Mouse (Mus musculus) forebrain, embryonic 14.5 days (tissue): ENCODE measurements around the gene Dlg2. TPM values are rescaled to one million over a fixed set of nuclear protein-coding genes. Genes with fewer than 3 reads are reported as not detected.

Experiments used
- ATAC-seq: fragments of 200-750 bp; cut with Nextera tagmentation; 2 replicates; pipeline ENCODE4 v1.8.0; 2017; ENCODE audit warnings: mild to moderate bottlenecking, moderate library complexity
- DNase-seq: peaks from one replicate; pipeline ENCODE4 v3.0.0-alpha.2; 2015; ENCODE audit warnings: low spot score
- H3K27ac ChIP-seq: fragments of 300-500 bp; sonication (generic); 2 replicates; pipeline ENCODE4 v1.5.1; 2014; ENCODE audit warnings: low read depth, mild to moderate bottlenecking, control low read depth, low read length, moderate library complexity
- H3K27me3 ChIP-seq: fragments of 300-500 bp; sonication (generic); replicated peaks from 2 replicates; pipeline ENCODE4 v1.6.1; 2014; ENCODE audit warnings: low read length, control low read depth, mixed read lengths; ENCODE audit not compliant: control insufficient read depth, insufficient read depth
- H3K36me3 ChIP-seq: fragments of 300-500 bp; sonication (generic); 2 replicates; pipeline ENCODE4 v1.6.1; 2014; ENCODE audit warnings: low read length, control low read depth; ENCODE audit not compliant: control insufficient read depth, insufficient read depth
- H3K4me1 ChIP-seq: fragments of 300-500 bp; sonication (generic); 2 replicates; pipeline ENCODE4 v1.6.1; 2014; ENCODE audit warnings: antibody characterized with exemption, low read length, control low read depth; ENCODE audit not compliant: control insufficient read depth, insufficient read depth
- H3K4me2 ChIP-seq: fragments of 300-500 bp; sonication (generic); 2 replicates; pipeline ENCODE4 v1.6.1; 2014; ENCODE audit warnings: mild to moderate bottlenecking, control low read depth, low read length
- H3K4me3 ChIP-seq: fragments of 300-500 bp; sonication (generic); 2 replicates; pipeline ENCODE4 v1.5.1; 2014; ENCODE audit warnings: low read depth, low read length, control low read depth
- H3K9ac ChIP-seq: fragments of 300-500 bp; sonication (generic); 2 replicates; pipeline ENCODE4 v1.6.1; 2014; ENCODE audit warnings: mild to moderate bottlenecking, low read length, control low read depth, moderate library complexity
- H3K9me3 ChIP-seq: fragments of 300-500 bp; sonication (generic); replicated peaks from 2 replicates; pipeline ENCODE4 v1.6.1; 2016; ENCODE audit warnings: low read length, control low read depth, mixed read lengths; ENCODE audit not compliant: control insufficient read depth
- WGBS: fragments of 180-500 bp; shearing (Covaris S2); extraction: QIAGEN DNeasy Blood & Tissue Kit; methylation state at CpG from one replicate; pipeline ENCODE4 v1.1.7; 2014; 5-methylcytosine and 5-hydroxymethylcytosine counted together
- polyA plus RNA-seq: library from polyadenylated mRNA; unstranded; fragments of >200 nt; fragmentation: Nextera tagmentation; extraction: Ambion mirVana; gene quantifications from 2 replicates; pipeline ENCODE4 v1.2.1, GENCODE M21; 2014

Gene Dlg2
- polyA plus RNA-seq, 1 experiment from 2014 or later, result 17.9 TPM

DNA sequence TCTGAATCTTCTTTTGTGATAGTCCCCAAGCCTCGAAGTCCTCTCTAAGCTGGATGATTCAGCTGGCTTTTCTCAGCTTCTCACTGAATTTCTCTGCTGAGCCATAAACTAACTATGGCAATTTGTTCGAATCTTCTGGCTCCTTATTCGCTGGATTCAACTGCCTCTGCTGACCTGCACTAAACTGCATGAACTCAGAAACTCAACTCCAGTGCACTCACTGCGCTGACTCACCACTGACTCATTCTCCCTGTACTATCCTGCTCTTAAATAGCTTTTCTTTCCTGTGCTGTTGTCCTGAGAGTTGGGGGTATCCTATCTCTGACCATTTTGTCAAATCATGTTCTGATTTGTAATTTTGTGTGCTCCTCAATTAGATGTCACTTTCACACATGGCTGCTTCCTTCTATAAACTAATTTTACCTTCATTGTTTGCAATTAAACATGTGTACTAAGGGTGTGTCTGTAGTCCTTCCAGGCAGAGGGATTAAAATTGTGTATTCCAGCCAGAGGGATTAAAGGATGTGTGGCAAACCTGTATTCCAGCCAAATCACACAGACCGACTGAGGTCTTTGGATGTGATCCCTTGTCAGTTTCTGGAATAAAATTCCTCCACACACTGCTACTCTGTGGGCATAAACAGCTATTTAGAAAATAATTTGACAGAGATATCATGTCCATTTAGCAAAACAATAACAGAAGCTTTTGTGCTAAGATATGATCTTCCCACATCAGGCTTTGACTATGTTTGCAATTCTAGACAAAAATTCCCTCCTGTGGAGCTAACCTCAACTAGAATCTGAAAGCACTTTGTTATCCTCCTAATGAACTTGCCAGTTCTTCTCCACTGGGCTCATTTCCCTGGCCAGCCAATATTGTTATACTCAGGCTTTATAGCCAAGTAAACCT lies 1115.0 kb downstream of the Dlg2 start:
- H3K27me3 ChIP-seq, result no peaks in the 10 kb centered on the region
- no peak overlapping the region for H3K4me2 ChIP-seq
- no peaks in the 10 kb centered on the region for H3K36me3 ChIP-seq
- H3K4me1 ChIP-seq, result no peaks in the 10 kb centered on the region
- H3K9ac ChIP-seq, result no peak overlapping the region
- H3K27ac ChIP-seq, result no peak overlapping the region
- H3K9me3 ChIP-seq, result no peaks in the 10 kb centered on the region
- WGBS, result 52% methylated on average over 5 of the region's 5 CpGs
- DNase-seq (peak; percentile 34), ATAC-seq (peak; percentile 58; the same call in 1 of the 2 replicates)
- H3K4me3 ChIP-seq, result no peak overlapping the region

DNA sequence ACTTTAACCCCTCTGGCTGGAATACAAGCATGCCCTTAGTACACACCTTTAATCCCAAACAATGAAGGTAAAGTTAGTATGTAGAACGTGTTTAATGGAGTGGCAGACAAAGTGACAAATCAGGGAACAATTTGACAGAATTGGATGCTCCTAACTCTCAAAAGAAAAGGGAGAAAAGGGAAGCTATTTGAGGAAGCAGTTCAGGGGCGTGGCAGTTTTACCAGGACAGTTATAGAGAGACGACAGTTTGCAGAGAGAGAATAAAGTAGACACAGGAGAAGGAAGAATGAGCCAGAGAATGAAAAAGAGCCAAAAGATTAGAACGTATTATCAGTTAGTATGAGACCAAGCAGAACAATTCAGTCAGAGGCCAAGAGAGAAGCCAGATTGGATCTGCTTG lies 1122.1 kb downstream of the Dlg2 start:
- no peak overlapping the region for H3K4me2 ChIP-seq
- WGBS, result 64% methylated on average over 4 of the region's 4 CpGs
- DNase-seq, result no peak

DNA sequence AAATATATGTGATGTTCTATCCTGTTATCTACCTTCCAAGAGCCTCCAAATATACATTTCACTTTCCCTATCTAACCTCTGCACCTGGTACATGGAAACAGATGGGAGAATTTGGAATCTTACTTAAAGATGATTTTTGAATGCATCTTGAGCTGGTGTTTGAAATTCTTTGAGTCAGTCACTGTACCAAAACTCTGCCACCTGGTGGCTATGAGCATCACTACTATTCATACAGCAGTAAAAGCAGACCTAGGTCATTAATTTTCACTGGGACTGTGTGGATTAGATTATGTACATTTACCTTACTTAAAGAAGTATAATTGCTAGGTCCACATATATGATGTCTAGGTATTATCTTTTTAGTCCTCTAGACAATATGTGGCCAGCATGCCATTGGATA lies 1124.8 kb downstream of the Dlg2 start:
- no peaks in the 10 kb centered on the region for H3K36me3 ChIP-seq
- no peak overlapping the region for H3K27ac ChIP-seq
- DNase-seq (peak; percentile 61), ATAC-seq (peak; percentile 46; the same call in 1 of the 2 replicates)
- H3K9me3 ChIP-seq, result no peaks in the 10 kb centered on the region
- H3K9ac ChIP-seq, result no peak overlapping the region
- H3K4me1 ChIP-seq, result no peaks in the 10 kb centered on the region
- H3K4me3 ChIP-seq, result no peak overlapping the region
- H3K27me3 ChIP-seq, result no peaks in the 10 kb centered on the region
- H3K4me2 ChIP-seq, result no peak overlapping the region

More for the DNA sequence above, 1122.1 kb downstream of the Dlg2 start:
- no peak for ATAC-seq
- H3K4me3 ChIP-seq, result no peak overlapping the region
- no peaks in the 10 kb centered on the region for H3K27me3 ChIP-seq
- no peak overlapping the region for H3K9ac ChIP-seq
- H3K27ac ChIP-seq, result no peak overlapping the region
- H3K9me3 ChIP-seq, result no peaks in the 10 kb centered on the region
- H3K36me3 ChIP-seq, result no peaks in the 10 kb centered on the region
- no peaks in the 10 kb centered on the region for H3K4me1 ChIP-seq

DNA sequence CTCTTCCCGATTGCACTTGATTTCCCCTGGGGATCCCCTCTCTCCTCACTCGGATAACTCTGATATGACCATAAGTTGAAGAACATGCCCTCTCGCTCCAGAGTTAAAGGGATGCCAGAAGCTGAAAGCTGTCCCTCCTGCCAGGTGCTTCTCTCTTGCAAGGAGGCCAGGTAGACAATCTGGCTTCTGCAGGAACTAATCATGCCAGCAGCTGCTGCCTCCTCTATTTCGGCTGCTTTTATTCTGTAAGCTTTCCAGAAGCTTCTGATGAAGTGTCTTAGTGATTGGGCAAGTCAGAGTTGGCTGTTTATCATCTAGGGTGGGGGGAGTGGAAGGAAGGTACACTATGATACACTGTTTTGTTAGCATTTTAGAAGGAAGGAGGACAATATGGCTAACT lies 1127.1 kb downstream of the Dlg2 start:
- 81% methylated on average over 4 of the region's 4 CpGs for WGBS
- H3K36me3 ChIP-seq, result no peaks in the 10 kb centered on the region
- H3K4me1 ChIP-seq, result no peaks in the 10 kb centered on the region
- no peaks in the 10 kb centered on the region for H3K9me3 ChIP-seq
- H3K4me3 ChIP-seq, result no peak overlapping the region
- no peak overlapping the region for H3K4me2 ChIP-seq
- no peak overlapping the region for H3K27ac ChIP-seq
- no peak overlapping the region for H3K9ac ChIP-seq
- DNase-seq (no peak), ATAC-seq (no peak)
- H3K27me3 ChIP-seq, result no peaks in the 10 kb centered on the region

- H3K9ac ChIP-seq, result no peak overlapping the region
- DNase-seq (no peak), ATAC-seq (no peak)
- H3K27me3 ChIP-seq, result no peaks in the 10 kb centered on the region
- no peak overlapping the region for H3K4me2 ChIP-seq
- H3K9me3 ChIP-seq, result no peaks in the 10 kb centered on the region
- no peak overlapping the region for H3K27ac ChIP-seq
- WGBS, result 84% methylated on average over 1 of the region's 1 CpGs
- H3K36me3 ChIP-seq, result no peaks in the 10 kb centered on the region
- H3K4me3 ChIP-seq, result no peak overlapping the region
- H3K4me1 ChIP-seq, result no peaks in the 10 kb centered on the region
Observed at GRCm38 (mm10) chr7:91653033-91653432, 1176.6 kb downstream of the Dlg2 start.

DNA sequence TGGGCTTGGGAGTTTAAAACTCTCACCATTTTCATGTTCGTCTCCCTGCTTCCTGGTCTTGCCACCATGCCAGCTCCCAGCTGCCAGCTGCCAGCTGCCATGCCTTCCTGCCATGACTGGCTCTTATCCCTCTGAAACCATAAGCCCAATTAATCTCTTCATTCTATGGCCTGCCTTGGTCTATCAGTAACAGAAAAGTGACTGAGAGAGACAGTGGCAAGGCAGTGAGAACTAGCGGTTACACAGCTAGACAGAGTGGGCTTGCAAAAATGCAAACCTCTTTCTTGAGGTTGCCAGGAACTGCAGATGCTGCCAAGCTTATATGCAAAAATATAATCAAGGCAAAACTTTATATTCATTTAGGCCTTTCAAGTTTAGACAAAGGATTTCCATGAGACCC lies 1183.0 kb downstream of the Dlg2 start:
- H3K4me3 ChIP-seq, result no peak overlapping the region
- H3K9me3 ChIP-seq, result no peaks in the 10 kb centered on the region
- ATAC-seq (peak; percentile 40; the same call in 1 of the 2 replicates), DNase-seq (peak; percentile 23)
- H3K9ac ChIP-seq, result no peak overlapping the region
- H3K36me3 ChIP-seq, result no peaks in the 10 kb centered on the region
- H3K27ac ChIP-seq, result no peak overlapping the region
- no peak overlapping the region for H3K4me2 ChIP-seq
- H3K27me3 ChIP-seq, result no peaks in the 10 kb centered on the region
- 44% methylated on average over 2 of the region's 2 CpGs for WGBS
- H3K4me1 ChIP-seq, result no peaks in the 10 kb centered on the region

DNA sequence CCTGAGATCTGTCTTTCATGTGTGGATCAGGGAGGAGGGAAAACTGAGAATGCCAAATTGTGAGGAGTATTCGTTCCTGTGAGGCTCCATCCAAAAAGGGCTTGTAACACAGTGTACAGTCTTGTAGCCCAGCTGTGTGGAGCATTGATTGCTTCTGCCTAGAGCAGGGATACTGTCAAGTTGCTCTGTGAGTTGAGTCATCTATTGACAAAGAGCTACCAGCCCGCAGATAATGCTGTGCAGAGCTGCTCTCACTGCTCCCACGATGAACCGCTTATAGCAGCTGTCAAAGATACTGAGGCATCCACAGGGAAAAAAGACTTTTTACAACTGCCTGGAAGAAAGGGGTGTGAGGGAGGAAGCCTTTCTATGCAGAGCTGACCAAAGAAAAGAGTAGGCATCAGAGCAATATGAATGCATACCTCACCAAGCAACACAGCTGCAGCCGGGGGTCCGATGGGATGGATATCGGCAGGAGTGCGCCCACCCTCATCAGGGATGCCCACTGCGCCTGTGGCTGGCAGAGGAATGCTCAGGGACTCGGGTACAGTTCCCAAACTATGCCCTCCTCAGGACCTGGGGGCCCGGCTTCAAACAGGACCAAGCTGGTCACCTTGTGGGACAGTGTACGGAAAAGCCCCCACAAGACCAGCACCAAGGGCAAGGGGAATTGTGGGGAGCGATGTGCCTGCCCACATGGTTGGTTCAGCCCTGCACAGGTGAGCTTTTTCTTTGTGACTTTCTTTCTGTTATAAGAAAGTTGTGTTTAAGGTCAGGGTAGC lies 1196.0 kb downstream of the Dlg2 start:
- no peaks in the 10 kb centered on the region for H3K36me3 ChIP-seq

DNA sequence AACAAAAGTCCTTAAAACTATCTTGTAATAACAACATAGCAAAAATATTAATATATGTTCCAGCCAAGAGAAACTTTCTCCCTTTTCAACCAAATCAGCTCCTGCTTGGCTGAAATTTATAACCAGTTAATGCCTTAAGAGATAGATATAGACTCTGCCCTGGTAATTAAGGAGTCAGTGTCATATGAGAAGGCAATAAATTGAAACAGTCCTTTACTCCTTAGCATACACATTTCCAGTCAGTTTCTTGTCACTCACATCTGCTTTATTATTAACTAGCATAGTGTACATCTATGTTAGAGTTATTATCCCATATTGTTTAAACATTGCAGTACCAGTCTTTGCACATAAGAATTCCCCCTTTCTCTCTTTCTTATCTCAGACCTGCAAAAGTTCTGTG lies 1197.9 kb downstream of the Dlg2 start:
- H3K27ac ChIP-seq, result no peak overlapping the region
- DNase-seq (no peak), ATAC-seq (no peak)
- H3K9ac ChIP-seq, result no peak overlapping the region
- no peak overlapping the region for H3K4me2 ChIP-seq
- no peak overlapping the region for H3K4me3 ChIP-seq
- H3K27me3 ChIP-seq, result no peaks in the 10 kb centered on the region
- H3K9me3 ChIP-seq, result no peaks in the 10 kb centered on the region
- H3K4me1 ChIP-seq, result no peaks in the 10 kb centered on the region
- H3K36me3 ChIP-seq, result no peaks in the 10 kb centered on the region

More for the DNA sequence above, 1196.0 kb downstream of the Dlg2 start:
- peak; percentile 5 for DNase-seq
- Histone ChIP-seq H3K27me3 (no peaks in the 10 kb centered on the region), H3K9me3 (no peaks in the 10 kb centered on the region), H3K9ac (no peak overlapping the region), H3K4me2 (no peak overlapping the region), H3K27ac (no peak overlapping the region; the same call in 1 of the 2 replicates), H3K4me1 (no peaks in the 10 kb centered on the region), H3K4me3 (no peak overlapping the region)
- peak; percentile 20; the same call in 1 of the 2 replicates for ATAC-seq
- 77% methylated on average over 13 of the region's 13 CpGs for WGBS

DNA sequence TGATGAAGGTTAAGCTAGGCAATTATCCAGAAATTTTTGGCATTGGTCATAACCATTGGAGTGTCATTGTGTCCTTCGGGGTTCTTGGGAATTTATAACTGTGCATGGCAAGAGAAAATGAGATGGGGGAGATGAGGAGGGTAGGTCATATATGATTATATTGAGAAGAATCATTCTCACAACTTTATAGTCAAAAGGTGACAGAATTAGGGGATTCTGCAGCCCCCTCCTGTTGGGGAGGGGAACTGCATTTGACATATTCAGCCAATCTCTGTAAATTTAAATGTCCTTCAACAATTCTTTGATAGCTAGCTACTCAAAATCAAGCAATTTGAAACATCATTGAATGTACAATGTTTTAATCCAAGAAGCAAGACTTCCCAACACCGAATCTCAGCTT lies 1201.5 kb downstream of the Dlg2 start:
- ATAC-seq (no peak), DNase-seq (no peak)
- H3K27me3 ChIP-seq, result no peaks in the 10 kb centered on the region
- 71% methylated on average over 2 of the region's 2 CpGs for WGBS
- H3K9ac ChIP-seq, result no peak overlapping the region
- no peak overlapping the region for H3K4me3 ChIP-seq
- no peak overlapping the region for H3K4me2 ChIP-seq
- H3K36me3 ChIP-seq, result no peaks in the 10 kb centered on the region
- H3K4me1 ChIP-seq, result no peaks in the 10 kb centered on the region
- no peak overlapping the region for H3K27ac ChIP-seq
- H3K9me3 ChIP-seq, result no peaks in the 10 kb centered on the region
